Mouse (Mus musculus) heart, adult 8-10 months (tissue): ENCODE results near the gene Olfr488. TPM values are rescaled to one million over a fixed set of nuclear protein-coding genes. Genes with fewer than 3 reads are reported as not detected.
"Not testable (repeated sequence)": the region's sequence is repeated elsewhere in the genome, so short reads cannot be mapped to it uniquely, and the experiment has no call there.

Experiments used
- DNase-seq: peaks from one replicate; pipeline ENCODE4 v3.0.0; 2022; ENCODE audit warnings: low spot score
- total RNA-seq, 4 experiments: library from RNA; stranded (reverse); gene quantifications; 2 replicates each; pipeline ENCODE4 v1.2.4; 2022

The Olfr488 gene
- not detected for total RNA-seq

DNA sequence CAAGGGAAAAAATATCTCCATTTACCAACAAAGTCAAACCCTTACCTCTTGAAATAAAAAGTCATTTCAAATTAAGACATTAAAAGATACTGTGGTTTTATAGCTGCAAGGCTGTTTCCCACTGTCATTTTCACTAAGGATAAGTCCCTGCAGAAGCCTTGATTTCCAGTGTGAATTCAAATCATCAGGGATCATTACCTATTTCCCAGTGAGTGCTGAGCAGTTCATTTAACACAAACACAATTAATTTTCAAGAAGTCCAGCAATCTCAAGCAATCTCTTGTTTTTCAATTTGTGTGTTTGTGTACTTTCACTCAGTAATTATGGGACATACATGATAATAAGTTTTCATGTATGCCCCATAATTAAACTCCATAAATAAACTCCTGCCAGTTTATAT, at the start of gene Olfr488:
Gene Olfr488 (minus strand): TSS at position 101 of the 400 bp plus-strand sequence.
- no peak for DNase-seq

DNA sequence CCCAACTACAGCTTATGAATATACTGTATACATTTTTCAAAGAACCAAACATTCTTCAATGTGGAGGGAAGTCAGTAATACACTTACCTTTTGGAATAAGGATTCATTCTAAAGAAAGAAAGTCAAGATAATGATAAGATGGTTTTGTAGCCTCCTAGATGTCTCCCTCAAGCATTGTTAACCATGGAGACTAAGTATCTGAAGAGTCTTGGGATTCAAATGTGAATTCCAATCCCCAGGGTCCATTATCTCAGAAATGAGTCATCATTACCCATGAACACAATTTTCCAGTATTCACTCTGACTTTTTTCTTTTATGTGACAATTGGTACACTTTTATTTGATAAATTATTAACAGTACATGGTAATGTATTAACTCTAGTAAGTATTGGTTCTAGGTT, 30.7 kb upstream of the Olfr488 start, which contains the start of gene Olfr490:
Gene Olfr490 (minus strand): TSS at position 101 of the 400 bp plus-strand sequence.
- no peak for DNase-seq

DNA sequence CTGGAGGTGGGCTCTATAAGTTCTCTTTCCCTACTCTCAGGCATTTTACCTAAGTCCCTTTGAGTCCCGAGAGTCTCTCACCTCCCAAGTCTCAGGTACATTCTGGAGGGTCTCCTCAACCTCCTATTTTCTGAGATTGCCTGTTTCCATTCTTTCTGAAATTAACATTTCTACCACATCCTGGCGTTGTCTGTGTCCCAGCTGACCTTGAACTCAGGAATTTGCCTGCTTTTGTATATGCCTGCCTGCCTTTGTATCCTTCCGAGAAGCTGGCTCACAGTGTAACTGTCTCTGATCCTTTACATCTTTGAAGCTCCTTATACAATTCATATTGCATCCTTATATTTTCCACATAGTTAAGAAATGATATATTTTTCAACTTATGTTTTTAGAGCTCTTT, 24.6 kb downstream of the Olfr488 start:
- DNase-seq: no peak

DNA sequence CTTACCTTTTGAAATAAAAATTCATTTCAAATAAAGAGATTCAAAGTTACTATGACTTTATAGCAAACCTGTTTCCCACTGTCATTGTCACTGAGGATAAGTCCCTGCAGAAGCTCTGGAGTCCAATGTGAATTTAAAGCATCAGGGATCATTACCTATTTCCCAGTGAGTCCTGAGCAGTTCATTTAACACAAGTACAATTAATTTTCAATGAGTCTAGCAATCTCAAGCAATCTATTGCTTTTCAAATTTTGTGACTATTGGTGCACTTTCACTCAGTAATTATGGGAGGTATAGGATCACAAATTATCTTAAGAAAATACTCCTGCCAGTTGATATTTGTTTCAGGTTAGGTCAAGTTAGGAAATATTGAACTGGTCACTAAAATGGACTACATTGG, 43.6 kb downstream of the Olfr488 start, which contains the start of gene Olfr487:
Gene Olfr487 (minus strand): TSS at position 101 of the 400 bp plus-strand sequence.
- DNase-seq: not testable (repeated sequence)

Other genes with a start within 250 kb of the Olfr488 start
- not detected for gene Olfr478, start 224.4 kb downstream of the Olfr488 start, total RNA-seq
- gene Olfr479, start 207.7 kb downstream of the Olfr488 start, total RNA-seq: not detected
- not detected for gene Olfr480, start 191.0 kb downstream of the Olfr488 start, total RNA-seq
- not detected for gene Olfr481, start 178.5 kb downstream of the Olfr488 start, total RNA-seq
- under 1 TPM; 0.43 to 0.90 (median 0.77) TPM for gene Olfr482, start 160.8 kb downstream of the Olfr488 start, total RNA-seq
- gene Olfr483, start 157.5 kb downstream of the Olfr488 start, total RNA-seq: not detected
- not detected for gene Olfr484, start 130.9 kb downstream of the Olfr488 start, total RNA-seq
- gene Olfr485, start 98.5 kb downstream of the Olfr488 start, total RNA-seq: not detected
- not detected for gene Olfr486, start 85.6 kb downstream of the Olfr488 start, total RNA-seq
- not detected for gene Olfr487, start 43.7 kb downstream of the Olfr488 start, total RNA-seq
- not detected for gene Olfr490, start 30.6 kb upstream of the Olfr488 start, total RNA-seq
- gene Olfr491, start 55.1 kb upstream of the Olfr488 start, total RNA-seq: not detected
- not detected for gene Olfr492, start 65.3 kb upstream of the Olfr488 start, total RNA-seq
- gene Olfr493, start 88.6 kb upstream of the Olfr488 start, total RNA-seq: not detected
- not detected for gene Olfr494, start 107.0 kb upstream of the Olfr488 start, total RNA-seq
- gene Olfr495, start 134.8 kb upstream of the Olfr488 start, total RNA-seq: not detected
- not detected for gene Olfr497, start 162.1 kb upstream of the Olfr488 start, total RNA-seq
- not detected for gene Olfr498, start 207.0 kb upstream of the Olfr488 start, total RNA-seq